19 mouse cellular contexts compared by ENCODE assay signal in genomic region chr6:139963775-139964174, GRCm38 (mm10).
A peak's percentile ranks its signal among the peaks of the same experiment; 100 is the strongest.
DNase-seq lines count a peak whose midpoint lies in the region; ATAC-seq lines count a peak whose summit lies in the region.
"Had no signal": no experiment of that assay in that cellular context is flagged by ENCODE, and none has a peak within 500 bp of the region (broad histone marks: within the 10 kb centered on the region; RNA-seq: fewer than 3 reads in every experiment).

No protein-coding gene starts in this region.

- H3K4me3 ChIP-seq in heart, embryonic 11.5 days (ENCODE audit: low read depth, low read length): no peak overlapping the region
- H3K4me3 ChIP-seq: embryonic facial prominence, embryonic 13.5 days; hindbrain, embryonic 15.5 days; intestine, embryonic 15.5 days; left cerebral cortex, adult 2 months; limb, embryonic 12.5 days; liver, embryonic 13.5 days; lung, embryonic 15.5 days; midbrain, embryonic 10.5 days had no signal

- DNase-seq in heart, adult 9 months (ENCODE audit: low spot score in 2 of 2): peak; percentile 2 to 23
- DNase-seq in testis, postnatal 14 days (ENCODE audit: low spot score): peak; percentile 20
- no peak for DNase-seq in testis, postnatal 10 days (ENCODE audit: low spot score)
- DNase-seq in heart, postnatal 36 days: peak; percentile 12 to 18
- no peak for DNase-seq in cerebellum, postnatal 25 days
- DNase-seq: cerebellum, adult 9-11 months; kidney, postnatal 36 days; liver, embryonic 13.5 days; retina, postnatal 1 day had no signal

- no peak overlapping the region for H3K27ac ChIP-seq in heart, embryonic 11.5 days (ENCODE audit: low read depth, low read length)
- H3K27ac ChIP-seq: embryonic facial prominence, embryonic 13.5 days; hindbrain, embryonic 15.5 days; intestine, embryonic 15.5 days; left cerebral cortex, adult 2 months; limb, embryonic 12.5 days; liver, embryonic 13.5 days; lung, embryonic 15.5 days; midbrain, embryonic 10.5 days had no signal

- no peaks in the 10 kb centered on the region for H3K9me3 ChIP-seq in heart, embryonic 11.5 days (replicated peaks; ENCODE audit: control insufficient read depth, low read length)
- H3K9me3 ChIP-seq: embryonic facial prominence, embryonic 13.5 days; hindbrain, embryonic 15.5 days; intestine, embryonic 15.5 days; limb, embryonic 12.5 days; lung, embryonic 15.5 days; midbrain, embryonic 10.5 days had no signal

- H3K9ac ChIP-seq in heart, embryonic 11.5 days (ENCODE audit: low read depth, low read length): no peak overlapping the region
- H3K9ac ChIP-seq: embryonic facial prominence, embryonic 13.5 days; hindbrain, embryonic 15.5 days; intestine, embryonic 15.5 days; limb, embryonic 12.5 days; liver, embryonic 13.5 days; lung, embryonic 15.5 days had no signal

- no peaks in the 10 kb centered on the region for H3K27me3 ChIP-seq in heart, embryonic 11.5 days (ENCODE audit: control insufficient read depth, insufficient read depth, low read length)
- H3K27me3 ChIP-seq: embryonic facial prominence, embryonic 13.5 days; hindbrain, embryonic 15.5 days; intestine, embryonic 15.5 days; limb, embryonic 12.5 days; liver, embryonic 13.5 days; lung, embryonic 15.5 days had no signal

- H3K4me2 ChIP-seq in heart, embryonic 11.5 days: no peak overlapping the region
- H3K4me2 ChIP-seq: embryonic facial prominence, embryonic 13.5 days; hindbrain, embryonic 15.5 days; intestine, embryonic 15.5 days; limb, embryonic 12.5 days; liver, embryonic 13.5 days; lung, embryonic 15.5 days had no signal

- 67% methylated on average over 3 of the region's 3 CpGs for WGBS in heart, embryonic 11.5 days (ENCODE audit: insufficient replicate concordance)

- ATAC-seq in heart, embryonic 11.5 days (replicated peaks; ENCODE audit: insufficient number of reproducible peaks, low FRiP score, low TSS enrichment): no peak
- ATAC-seq in cerebellum, adult (ENCODE audit: insufficient number of reproducible peaks, low FRiP score, low TSS enrichment): no peak
- ATAC-seq: forebrain, embryonic 16.5 days; intestine, embryonic 15.5 days had no signal

- intact Hi-C loops in heart, postnatal 36 days (cut with DNase I): no loop called here

- H3K4me1 ChIP-seq in heart, embryonic 11.5 days (ENCODE audit: control insufficient read depth, insufficient read depth, low read length): no peaks in the 10 kb centered on the region
- H3K4me1 ChIP-seq: embryonic facial prominence, embryonic 13.5 days; intestine, embryonic 15.5 days; limb, embryonic 12.5 days; liver, embryonic 13.5 days; lung, embryonic 15.5 days had no signal

- H3K36me3 ChIP-seq in heart, embryonic 11.5 days (ENCODE audit: control insufficient read depth, insufficient read depth, low read length): no peaks in the 10 kb centered on the region
- H3K36me3 ChIP-seq: embryonic facial prominence, embryonic 13.5 days; hindbrain, embryonic 15.5 days; intestine, embryonic 15.5 days; limb, embryonic 12.5 days; liver, embryonic 13.5 days; lung, embryonic 15.5 days; midbrain, embryonic 10.5 days had no signal

Comparison
In these comparisons a context has a peak if more than half of its experiments do, and no peak if none do; other contexts are left out.
1. DNase-seq: peak in heart, adult 9 months (2 of 2), testis, postnatal 14 days (single experiment) and heart, postnatal 36 days (2 of 2); none in testis, postnatal 10 days (single experiment) and cerebellum, postnatal 25 days (0 of 2).